Comparison of ENCODE assay signal across 18 mouse cellular contexts in genomic region chr3:100487046-100487445, GRCm38 (mm10). TPM values are rescaled to one million over a fixed set of nuclear protein-coding genes. Genes with fewer than 3 reads are reported as not detected.
DNase-seq lines count a peak whose midpoint lies in the region; ATAC-seq and TF ChIP-seq lines count a peak whose summit lies in the region.
"Had no signal": no experiment of that assay in that cellular context is flagged by ENCODE, and none has a peak within 500 bp of the region (broad histone marks: within the 10 kb centered on the region; RNA-seq: fewer than 3 reads in every experiment).

No protein-coding gene starts in this region.

- H3K9me3 ChIP-seq in heart, embryonic 10.5 days, result no peaks in the 10 kb centered on the region
- no peaks in the 10 kb centered on the region for H3K9me3 ChIP-seq in lung, embryonic 14.5 days (ENCODE audit: low read depth, low read length)
- H3K9me3 ChIP-seq in embryonic facial prominence, embryonic 10.5 days, result no peaks in the 10 kb centered on the region
- H3K9me3 ChIP-seq in liver, embryonic 16.5 days (replicated peaks; ENCODE audit: control insufficient read depth, low read length), result no peaks in the 10 kb centered on the region
- H3K9me3 ChIP-seq: embryonic facial prominence, embryonic 12.5 days; hindbrain, embryonic 15.5 days had no signal

- no peak for TF ChIP-seq CTCF in lung, embryonic 14.5 days (IDR thresholded peaks at IDR 0.05; ENCODE audit: low read depth)

- no peak overlapping the region for H3K27ac ChIP-seq in heart, embryonic 10.5 days
- no peak overlapping the region for H3K27ac ChIP-seq in lung, embryonic 14.5 days (ENCODE audit: low read depth)
- H3K27ac ChIP-seq in embryonic facial prominence, embryonic 10.5 days (replicated peaks), result no peak overlapping the region
- H3K27ac ChIP-seq in liver, embryonic 16.5 days (ENCODE audit: low read length), result peak overlapping the region; percentile 97
- H3K27ac ChIP-seq: embryonic facial prominence, embryonic 12.5 days; hindbrain, embryonic 15.5 days had no signal

- peaks cover 25% of the 10 kb centered on the region for H3K4me1 ChIP-seq in heart, embryonic 10.5 days
- no peaks in the 10 kb centered on the region for H3K4me1 ChIP-seq in lung, embryonic 14.5 days (ENCODE audit: insufficient read depth)
- peaks cover 33% of the 10 kb centered on the region for H3K4me1 ChIP-seq in embryonic facial prominence, embryonic 10.5 days
- peaks cover 38% of the 10 kb centered on the region for H3K4me1 ChIP-seq in liver, embryonic 16.5 days (ENCODE audit: control insufficient read depth, low read depth, low read length)

- no peaks in the 10 kb centered on the region for H3K36me3 ChIP-seq in heart, embryonic 10.5 days
- no peaks in the 10 kb centered on the region for H3K36me3 ChIP-seq in lung, embryonic 14.5 days (ENCODE audit: insufficient read depth)
- H3K36me3 ChIP-seq in embryonic facial prominence, embryonic 10.5 days (replicated peaks), result no peaks in the 10 kb centered on the region
- no peaks in the 10 kb centered on the region for H3K36me3 ChIP-seq in liver, embryonic 16.5 days (ENCODE audit: control insufficient read depth, insufficient read depth)
- H3K36me3 ChIP-seq: embryonic facial prominence, embryonic 12.5 days; hindbrain, embryonic 15.5 days had no signal

- H3K27me3 ChIP-seq in heart, embryonic 10.5 days (ENCODE audit: insufficient read depth, poor library complexity, severe bottlenecking), result peaks cover 42% of the 10 kb centered on the region
- H3K27me3 ChIP-seq in lung, embryonic 14.5 days (ENCODE audit: insufficient read depth, low read length), result peaks cover 13% of the 10 kb centered on the region; the same call in 1 of the 2 replicates
- peaks cover 69% of the 10 kb centered on the region for H3K27me3 ChIP-seq in embryonic facial prominence, embryonic 10.5 days (replicated peaks; ENCODE audit: low read depth, poor library complexity, severe bottlenecking)
- peaks cover 4% of the 10 kb centered on the region for H3K27me3 ChIP-seq in liver, embryonic 16.5 days (ENCODE audit: control insufficient read depth, insufficient read depth, low read depth, low read length)

- no peak for DNase-seq in heart, embryonic 10.5 days (ENCODE audit: low spot score)
- DNase-seq in heart, adult 9 months (ENCODE audit: low spot score in 2 of 2), result no peak
- no peak for DNase-seq in lung, embryonic 14.5 days
- no peak for DNase-seq in lung, postnatal 10 days
- DNase-seq in embryonic facial prominence, embryonic 10.5 days (ENCODE audit: low spot score), result no peak
- no peak for DNase-seq in urinary bladder, postnatal 10 days (ENCODE audit: low spot score)
- no peak for DNase-seq in thymus, postnatal 10 days (ENCODE audit: low spot score in 2 of 2)
- DNase-seq: B cell, adult 2 months; cerebellum, adult 9-10 months; gastrocnemius, postnatal 36 days; kidney, postnatal 10 days; spleen, adult 18-20 months; thymus, postnatal 36 days had no signal

- H3K9ac ChIP-seq in lung, embryonic 14.5 days, result no peak overlapping the region; the same call in 1 of the 2 replicates
- peak overlapping the region; percentile 98 for H3K9ac ChIP-seq in liver, embryonic 16.5 days (ENCODE audit: low read depth, low read length)
- H3K9ac ChIP-seq: embryonic facial prominence, embryonic 12.5 days; hindbrain, embryonic 15.5 days had no signal

- H3K4me2 ChIP-seq in lung, embryonic 14.5 days, result peak overlapping the region; percentile 96; the same call in 1 of the 2 replicates
- peak overlapping the region; percentile 86 for H3K4me2 ChIP-seq in liver, embryonic 16.5 days (ENCODE audit: low read depth, low read length)

- WGBS in heart, embryonic 10.5 days, result 73% methylated on average over 2 of the region's 2 CpGs
- WGBS in lung, embryonic 14.5 days, result 61% methylated on average over 2 of the region's 2 CpGs
- 80% methylated on average over 2 of the region's 2 CpGs for WGBS in embryonic facial prominence, embryonic 10.5 days
- WGBS in liver, embryonic 16.5 days (ENCODE audit: insufficient replicate concordance), result 60% methylated on average over 2 of the region's 2 CpGs

- ATAC-seq in lung, embryonic 14.5 days (ENCODE audit: insufficient read depth), result no peak
- no peak for ATAC-seq in liver, embryonic 16.5 days (ENCODE audit: low read depth)
- ATAC-seq: activated CD4-positive, CD25-positive, alpha-beta regulatory T cell, adult 4 months; forebrain, embryonic 16.5 days had no signal

- peak overlapping the region; percentile 76 for H3K4me3 ChIP-seq in heart, embryonic 10.5 days
- peak overlapping the region; percentile 52 for H3K4me3 ChIP-seq in lung, embryonic 14.5 days (ENCODE audit: low read depth, low read length)
- peak overlapping the region; percentile 11; the same call in 1 of the 2 replicates for H3K4me3 ChIP-seq in embryonic facial prominence, embryonic 10.5 days
- H3K4me3 ChIP-seq in liver, embryonic 16.5 days (ENCODE audit: low read depth, low read length), result peak overlapping the region; percentile 94
- H3K4me3 ChIP-seq: embryonic facial prominence, embryonic 12.5 days had no signal

RNA-seq across cellular contexts. Expression of gene Tent5c, which starts 2.1 kb away (rescaled TPM):
- polyA plus RNA-seq in heart, embryonic 10.5 days (2016; fragmentation: Nextera tagmentation; extraction: Ambion mirVana), result 4.1 and 5.0 TPM in 2 replicates
- polyA plus RNA-seq in lung, embryonic 14.5 days (2014; fragmentation: Nextera tagmentation; extraction: Ambion mirVana), result 6.9 and 8.7 TPM in 2 replicates
- 1.2 and 1.7 TPM in 2 replicates for polyA plus RNA-seq in embryonic facial prominence, embryonic 10.5 days (2016; fragmentation: Nextera tagmentation; extraction: Ambion mirVana)
- 115 and 132 TPM in 2 replicates for polyA plus RNA-seq in liver, embryonic 16.5 days (2015; fragmentation: Nextera tagmentation; extraction: Ambion mirVana)

Comparison
In these comparisons a context has a peak if more than half of its experiments do, and no peak if none do; other contexts are left out.
1. H3K4me3 ChIP-seq: peak in every context shown above with its lines; median percentile 94 in liver, embryonic 16.5 days; 76 in heart, embryonic 10.5 days; 52 in lung, embryonic 14.5 days; 11 in embryonic facial prominence, embryonic 10.5 days.
2. RNA of gene Tent5c, which starts 2.1 kb away (polyA plus RNA-seq): 115 to 132 TPM in liver, embryonic 16.5 days; 6.9 to 8.7 TPM in lung, embryonic 14.5 days, 4.1 to 5.0 TPM in heart, embryonic 10.5 days and 1.2 to 1.7 TPM in embryonic facial prominence, embryonic 10.5 days; every median in the first group is over 10 times any median in the second.